Mouse (Mus musculus): ENCODE results near the gene Spp1. TPM values are rescaled to one million over a fixed set of nuclear protein-coding genes. Genes with fewer than 3 reads are reported as not detected.

Gene Spp1
- polyA plus RNA-seq (2014; fragmentation: Illumina TruSeq; extraction: RNeasy Lipid Tissue Mini Kit (QIAGEN cat#74804); ENCODE audit: low read depth, low replicate concordance), result 1.4 TPM

DNA sequence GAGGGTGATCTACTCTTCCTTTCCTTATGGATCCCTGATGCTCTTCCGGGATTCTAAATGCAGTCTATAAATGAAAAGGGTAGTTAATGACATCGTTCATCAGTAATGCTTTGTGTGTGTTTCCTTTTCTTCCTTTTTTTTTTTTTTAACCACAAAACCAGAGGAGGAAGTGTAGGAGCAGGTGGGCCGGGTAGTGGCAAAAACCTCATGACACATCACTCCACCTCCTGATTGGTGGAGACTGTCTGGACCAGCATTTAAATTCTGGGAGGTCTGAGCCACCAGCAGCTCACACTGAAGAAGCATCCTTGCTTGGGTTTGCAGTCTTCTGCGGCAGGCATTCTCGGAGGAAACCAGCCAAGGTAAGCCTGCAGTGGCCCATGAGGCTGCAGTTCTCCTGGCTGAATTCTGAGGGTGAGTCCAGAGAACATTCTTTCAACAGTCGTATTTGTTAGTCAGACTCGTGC, at the start of gene Spp1:
Spp1 (plus strand) TSS at position 284 of the 467 bp plus-strand sequence.

DNA sequence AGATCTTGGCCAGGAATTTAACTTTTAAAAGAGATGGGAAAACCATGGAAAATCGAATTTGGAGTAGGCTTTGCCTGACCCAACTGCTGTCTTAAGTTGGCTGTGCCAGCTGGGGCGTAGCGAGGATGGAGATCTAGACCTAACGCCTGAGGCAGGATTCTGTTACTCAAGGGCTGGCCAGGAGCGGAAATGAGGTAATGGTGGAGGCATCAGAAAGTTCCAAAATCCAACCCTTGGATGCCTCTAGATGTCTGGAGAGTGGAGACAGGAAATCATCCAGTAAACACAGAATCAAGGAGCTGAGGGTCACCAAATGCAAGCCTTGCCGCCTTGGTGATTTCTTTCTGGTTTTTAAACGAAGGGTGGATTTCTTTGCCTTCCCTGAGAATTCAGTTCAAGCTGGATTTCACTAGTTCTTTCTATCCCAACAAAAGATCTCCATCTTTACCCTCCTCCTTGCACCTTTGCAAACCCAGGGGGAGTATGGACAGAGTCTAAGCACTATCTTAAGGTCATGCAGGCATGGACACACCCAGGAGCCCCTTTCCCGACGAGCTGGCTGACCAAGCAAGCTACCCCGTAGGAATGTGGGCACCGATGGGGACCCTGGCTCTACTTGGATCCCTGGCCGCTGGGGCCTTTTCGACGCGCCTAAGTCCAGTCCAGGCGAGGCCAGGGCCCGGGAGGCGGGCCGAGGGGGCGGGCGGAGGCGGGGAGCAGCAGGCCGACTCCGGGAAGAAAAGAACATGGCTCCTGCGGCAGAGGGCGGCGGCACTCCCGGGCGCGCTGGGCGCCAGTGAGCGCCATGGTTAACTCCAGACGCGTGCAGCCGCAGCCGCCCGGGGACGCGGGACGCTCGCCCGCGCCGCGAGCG, 24.2 kb downstream of the Spp1 start, which contains the start of gene Pkd2:
Pkd2 (plus strand) TSS at position 619 of the 874 bp plus-strand sequence.

Other genes with a start within 250 kb of the Spp1 start
- gene Dmp1, start 232.5 kb upstream of the Spp1 start, polyA plus RNA-seq (2014; fragmentation: Illumina TruSeq; extraction: RNeasy Lipid Tissue Mini Kit (QIAGEN cat#74804); ENCODE audit: low read depth, low replicate concordance), result not detected
- gene Ibsp, start 135.9 kb upstream of the Spp1 start, polyA plus RNA-seq (2014; fragmentation: Illumina TruSeq; extraction: RNeasy Lipid Tissue Mini Kit (QIAGEN cat#74804); ENCODE audit: low read depth, low replicate concordance), result 0.67 TPM
- gene Mepe, start 109.8 kb upstream of the Spp1 start, polyA plus RNA-seq (2014; fragmentation: Illumina TruSeq; extraction: RNeasy Lipid Tissue Mini Kit (QIAGEN cat#74804); ENCODE audit: low read depth, low replicate concordance), result 0.13 TPM
- 15.5 TPM for gene Pkd2, start 24.3 kb downstream of the Spp1 start, polyA plus RNA-seq (2014; fragmentation: Illumina TruSeq; extraction: RNeasy Lipid Tissue Mini Kit (QIAGEN cat#74804); ENCODE audit: low read depth, low replicate concordance)
- 54.8 TPM for gene BC005561, start 73.2 kb downstream of the Spp1 start, polyA plus RNA-seq (2014; fragmentation: Illumina TruSeq; extraction: RNeasy Lipid Tissue Mini Kit (QIAGEN cat#74804); ENCODE audit: low read depth, low replicate concordance)